Mouse (Mus musculus): ENCODE results near the gene Pex11b.
"Not testable (repeated sequence)": the region's sequence is repeated elsewhere in the genome, so short reads cannot be mapped to it uniquely, and the experiment has no call there.

Pex11b gene

GRCm38 (mm10) chr3:96675171-96675570 is 40.0 kb downstream of the Pex11b start:
- DNase-seq (ENCODE audit: low spot score), result no peak

GRCm38 (mm10) chr3:96675690-96676089 is 40.5 kb downstream of the Pex11b start:
- DNase-seq (ENCODE audit: low spot score), result no peak

GRCm38 (mm10) chr3:96678456-96678855 is 43.3 kb downstream of the Pex11b start:
- no peak for DNase-seq (ENCODE audit: low spot score)

GRCm38 (mm10) chr3:96679159-96679674 is 44.0 kb downstream of the Pex11b start:
- no peak for DNase-seq (ENCODE audit: low spot score)

- no peak for DNase-seq (ENCODE audit: low spot score)
Measured at GRCm38 (mm10) chr3:96680269-96680956, 45.2 kb downstream of the Pex11b start.

GRCm38 (mm10) chr3:96683496-96683895 is 48.3 kb downstream of the Pex11b start:
- DNase-seq (ENCODE audit: low spot score), result no peak

GRCm38 (mm10) chr3:96684151-96684821 is 49.1 kb downstream of the Pex11b start:
- no peak for DNase-seq (ENCODE audit: low spot score)

GRCm38 (mm10) chr3:96684822-96685156 is 49.6 kb downstream of the Pex11b start:
- DNase-seq (ENCODE audit: low spot score), result no peak

- DNase-seq (ENCODE audit: low spot score), result not testable (repeated sequence)
Measured at GRCm38 (mm10) chr3:96686057-96686456, 50.9 kb downstream of the Pex11b start.

GRCm38 (mm10) chr3:96688854-96689253 is 53.7 kb downstream of the Pex11b start:
- DNase-seq (ENCODE audit: low spot score), result no peak

- no peak for DNase-seq (ENCODE audit: low spot score)
Measured at GRCm38 (mm10) chr3:96690298-96690697, 55.1 kb downstream of the Pex11b start.

GRCm38 (mm10) chr3:96692506-96692905 is 57.3 kb downstream of the Pex11b start:
- DNase-seq (ENCODE audit: low spot score), result no peak

- DNase-seq (ENCODE audit: low spot score), result no peak
Measured at GRCm38 (mm10) chr3:96693579-96693978, 58.4 kb downstream of the Pex11b start.
